Mouse (Mus musculus) heart, embryonic 11.5 days (tissue): ENCODE data around the gene Dip2b. TPM values are rescaled to one million over a fixed set of nuclear protein-coding genes. Genes with fewer than 3 reads are reported as not detected.

Experiments used
- ATAC-seq: fragments of 200-750 bp; cut with Nextera tagmentation; replicated peaks from 2 replicates; pipeline ENCODE4 v1.8.0; 2017; ENCODE audit warnings: moderate library complexity; ENCODE audit not compliant: insufficient number of reproducible peaks, low FRiP score, low TSS enrichment
- H3K27ac ChIP-seq: fragments of 300-500 bp; sonication (generic); 2 replicates; pipeline ENCODE4 v1.5.1; 2014; ENCODE audit warnings: mild to moderate bottlenecking, low read depth, low read length
- H3K27me3 ChIP-seq: fragments of 300-500 bp; sonication (generic); 2 replicates; pipeline ENCODE4 v1.6.1; 2014; ENCODE audit warnings: mild to moderate bottlenecking, low read length, mixed read lengths; ENCODE audit not compliant: control insufficient read depth, insufficient read depth
- H3K36me3 ChIP-seq: fragments of 300-500 bp; sonication (generic); 2 replicates; pipeline ENCODE4 v1.6.1; 2014; ENCODE audit warnings: mild to moderate bottlenecking, low read length, moderate library complexity, mixed read lengths; ENCODE audit not compliant: control insufficient read depth, insufficient read depth
- H3K4me1 ChIP-seq: fragments of 300-500 bp; sonication (generic); 2 replicates; pipeline ENCODE4 v1.6.1; 2014; ENCODE audit warnings: low read length; ENCODE audit not compliant: control insufficient read depth, insufficient read depth
- H3K4me2 ChIP-seq: fragments of 300-500 bp; sonication (generic); 2 replicates; pipeline ENCODE4 v1.6.1; 2014; ENCODE audit warnings: mild to moderate bottlenecking, moderate library complexity
- H3K4me3 ChIP-seq: fragments of 300-500 bp; sonication (generic); 2 replicates; pipeline ENCODE4 v1.5.1; 2014; ENCODE audit warnings: low read depth, low read length
- H3K9ac ChIP-seq: fragments of 300-500 bp; sonication (generic); 2 replicates; pipeline ENCODE4 v1.6.1; 2014; ENCODE audit warnings: mild to moderate bottlenecking, low read depth, low read length, moderate library complexity
- H3K9me3 ChIP-seq: fragments of 300-500 bp; sonication (generic); replicated peaks from 2 replicates; pipeline ENCODE4 v1.6.1; 2016; ENCODE audit warnings: low read length; ENCODE audit not compliant: control insufficient read depth
- WGBS: fragments of 180-500 bp; shearing (Covaris S2); extraction: QIAGEN DNeasy Blood & Tissue Kit; methylation state at CpG from one replicate; pipeline ENCODE4 v1.1.7; 2014; ENCODE audit not compliant: insufficient replicate concordance; 5-methylcytosine and 5-hydroxymethylcytosine counted together
- polyA plus RNA-seq: library from polyadenylated mRNA; unstranded; fragments of >200 nt; fragmentation: Nextera tagmentation; extraction: Ambion mirVana; gene quantifications from 2 replicates; pipeline ENCODE4 v1.2.1, GENCODE M21; 2014

Dip2b gene
- polyA plus RNA-seq, 1 experiment from 2014 or later, result 16.6 TPM

DNA sequence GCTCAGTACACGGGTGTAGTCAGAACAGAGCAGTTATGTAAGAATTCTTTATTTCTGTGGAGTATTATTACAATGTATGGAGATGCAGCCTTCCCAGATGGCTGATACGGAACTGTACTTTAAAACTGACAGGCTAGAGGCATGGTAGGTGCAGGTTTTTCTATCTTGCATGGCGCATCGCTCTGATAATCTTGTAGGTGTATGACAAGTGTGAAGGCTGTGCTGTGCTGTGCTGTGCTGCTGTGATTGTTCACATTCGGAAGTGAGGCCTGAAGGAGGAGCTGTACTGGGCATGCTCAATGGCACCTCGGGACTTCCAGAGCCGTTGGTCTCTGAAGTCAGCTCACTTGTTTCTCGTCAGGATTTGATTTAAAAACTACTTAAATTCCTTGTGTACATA is 31.6 kb downstream of the Dip2b start:
- Histone ChIP-seq H3K36me3 (no peaks in the 10 kb centered on the region), H3K27me3 (no peaks in the 10 kb centered on the region), H3K9me3 (no peaks in the 10 kb centered on the region), H3K4me3 (no peak overlapping the region), H3K4me1 (peaks cover 31% of the 10 kb centered on the region), H3K9ac (no peak overlapping the region), H3K27ac (no peak overlapping the region), H3K4me2 (no peak overlapping the region)
- 78% methylated on average over 8 of the region's 8 CpGs for WGBS
- no peak for ATAC-seq

DNA sequence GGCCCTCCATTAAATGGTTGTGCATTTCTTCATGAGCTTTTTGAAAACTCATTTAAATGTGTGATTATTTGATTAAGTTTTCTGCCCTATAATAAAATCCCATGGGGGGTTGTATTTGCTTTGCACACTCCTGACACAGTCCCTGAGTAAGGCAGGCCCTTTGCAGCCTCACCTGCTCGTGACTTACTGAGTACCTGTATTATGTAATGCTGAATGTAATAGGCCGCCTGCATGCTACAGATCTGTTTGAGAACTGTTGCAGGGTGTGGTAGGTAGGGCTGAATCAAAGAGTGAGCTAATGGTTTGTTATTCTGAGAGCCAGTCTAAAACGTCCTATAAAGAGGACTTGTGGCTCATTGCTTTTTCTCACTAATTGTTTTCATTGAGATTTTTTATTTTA is 33.4 kb downstream of the Dip2b start:
- Histone ChIP-seq H3K36me3 (no peaks in the 10 kb centered on the region), H3K27me3 (no peaks in the 10 kb centered on the region), H3K4me1 (peaks cover 31% of the 10 kb centered on the region), H3K4me3 (no peak overlapping the region), H3K27ac (no peak overlapping the region), H3K4me2 (no peak overlapping the region), H3K9me3 (no peaks in the 10 kb centered on the region), H3K9ac (no peak overlapping the region)
- no peak for ATAC-seq
- WGBS, result 78% methylated on average over 3 of the region's 3 CpGs

DNA sequence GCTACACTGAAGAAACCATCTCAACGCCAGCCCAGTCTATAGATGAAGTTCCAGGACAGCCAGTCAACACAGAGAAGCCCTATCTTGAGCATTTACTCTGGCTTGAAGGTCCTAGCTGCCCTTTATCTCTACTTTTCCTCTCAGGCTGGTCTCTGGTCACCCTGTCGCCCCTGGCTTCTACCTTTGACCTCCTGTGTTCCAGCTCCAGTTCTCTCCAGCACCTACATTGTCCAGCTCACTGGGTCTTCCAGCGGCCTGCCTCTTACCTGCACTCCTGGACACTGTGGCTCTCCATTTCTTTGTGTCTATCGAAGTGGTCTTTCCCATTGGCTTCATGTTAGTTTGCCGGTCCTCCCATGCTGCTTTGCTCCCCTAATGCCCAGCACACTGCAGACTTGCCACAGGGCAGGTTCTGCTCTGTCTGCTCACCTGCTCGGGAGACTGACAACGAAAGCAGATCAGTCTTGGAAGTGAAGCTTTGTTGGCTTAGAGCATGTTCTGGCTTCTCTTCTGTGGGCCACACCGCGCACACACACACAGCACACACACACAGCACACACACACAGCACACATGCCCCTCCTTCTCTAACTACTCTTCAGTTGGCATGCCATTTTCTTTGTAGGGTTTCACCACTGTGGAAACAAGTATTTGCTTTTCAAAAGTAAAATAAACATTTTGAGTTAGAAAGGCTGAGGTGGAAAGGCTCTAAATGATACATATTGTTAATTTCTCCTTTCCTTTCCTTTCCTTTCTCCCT is 35.4 kb downstream of the Dip2b start:
- no peak overlapping the region for H3K4me2 ChIP-seq
- no peak for ATAC-seq
- no peaks in the 10 kb centered on the region for H3K9me3 ChIP-seq
- no peak overlapping the region for H3K9ac ChIP-seq
- H3K36me3 ChIP-seq, result no peaks in the 10 kb centered on the region
- H3K4me3 ChIP-seq, result no peak overlapping the region
- H3K27ac ChIP-seq, result peak overlapping the region; percentile 41; the same call in 1 of the 2 replicates
- 68% methylated on average over 9 of the region's 9 CpGs for WGBS
- H3K4me1 ChIP-seq, result peaks cover 25% of the 10 kb centered on the region
- H3K27me3 ChIP-seq, result no peaks in the 10 kb centered on the region

DNA sequence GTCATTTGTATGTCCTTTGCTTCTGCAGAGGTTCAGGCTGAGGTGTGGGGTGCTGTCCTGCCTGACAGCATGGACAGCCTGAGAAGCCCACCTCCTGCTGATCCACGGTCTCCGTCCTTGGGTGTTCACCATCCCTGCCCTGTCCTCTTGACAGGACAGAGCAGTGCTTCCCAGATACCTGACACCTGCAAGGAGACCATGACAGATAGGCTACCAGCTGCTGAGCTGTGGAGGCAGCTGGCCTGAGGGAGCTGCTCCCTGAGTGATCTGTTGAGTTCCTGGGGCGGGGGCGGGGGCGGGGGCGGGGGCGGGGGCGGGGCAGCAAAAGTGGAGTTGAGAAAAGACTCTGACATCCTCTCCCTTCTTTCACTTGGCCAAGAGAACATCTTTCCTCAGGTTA is 36.3 kb downstream of the Dip2b start:
- no peak overlapping the region for H3K27ac ChIP-seq
- H3K9me3 ChIP-seq, result no peaks in the 10 kb centered on the region
- WGBS, result 16% methylated on average over 8 of the region's 8 CpGs
- ATAC-seq, result no peak
- H3K4me1 ChIP-seq, result peaks cover 25% of the 10 kb centered on the region
- no peak overlapping the region for H3K9ac ChIP-seq
- no peaks in the 10 kb centered on the region for H3K27me3 ChIP-seq
- no peak overlapping the region for H3K4me3 ChIP-seq
- no peaks in the 10 kb centered on the region for H3K36me3 ChIP-seq
- H3K4me2 ChIP-seq, result no peak overlapping the region

DNA sequence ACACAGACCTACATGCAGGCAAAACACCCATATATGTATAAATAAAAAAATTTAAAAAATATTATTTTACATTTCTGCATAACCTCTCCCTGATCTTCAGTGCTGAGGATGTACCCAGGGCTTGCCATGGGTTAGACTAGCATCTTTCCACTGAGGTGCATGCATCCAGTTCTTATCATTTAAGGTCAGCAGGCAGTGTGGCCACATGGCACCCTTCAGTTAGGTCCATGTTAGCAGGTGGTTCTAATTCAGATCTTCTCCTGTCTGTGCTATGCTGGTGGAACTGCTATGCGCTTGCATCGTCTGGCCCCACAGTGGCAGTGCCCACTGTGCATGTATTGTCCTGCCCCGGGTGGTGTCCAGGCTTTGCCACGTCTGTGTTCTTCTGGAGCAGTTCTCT is 37.9 kb downstream of the Dip2b start:
- no peak overlapping the region for H3K4me3 ChIP-seq
- H3K9ac ChIP-seq, result no peak overlapping the region
- WGBS, result 80% methylated on average over 4 of the region's 4 CpGs
- peaks cover 39% of the 10 kb centered on the region for H3K4me1 ChIP-seq
- H3K27ac ChIP-seq, result no peak overlapping the region
- H3K36me3 ChIP-seq, result no peaks in the 10 kb centered on the region
- no peak for ATAC-seq
- H3K4me2 ChIP-seq, result no peak overlapping the region
- H3K9me3 ChIP-seq, result no peaks in the 10 kb centered on the region
- no peaks in the 10 kb centered on the region for H3K27me3 ChIP-seq

DNA sequence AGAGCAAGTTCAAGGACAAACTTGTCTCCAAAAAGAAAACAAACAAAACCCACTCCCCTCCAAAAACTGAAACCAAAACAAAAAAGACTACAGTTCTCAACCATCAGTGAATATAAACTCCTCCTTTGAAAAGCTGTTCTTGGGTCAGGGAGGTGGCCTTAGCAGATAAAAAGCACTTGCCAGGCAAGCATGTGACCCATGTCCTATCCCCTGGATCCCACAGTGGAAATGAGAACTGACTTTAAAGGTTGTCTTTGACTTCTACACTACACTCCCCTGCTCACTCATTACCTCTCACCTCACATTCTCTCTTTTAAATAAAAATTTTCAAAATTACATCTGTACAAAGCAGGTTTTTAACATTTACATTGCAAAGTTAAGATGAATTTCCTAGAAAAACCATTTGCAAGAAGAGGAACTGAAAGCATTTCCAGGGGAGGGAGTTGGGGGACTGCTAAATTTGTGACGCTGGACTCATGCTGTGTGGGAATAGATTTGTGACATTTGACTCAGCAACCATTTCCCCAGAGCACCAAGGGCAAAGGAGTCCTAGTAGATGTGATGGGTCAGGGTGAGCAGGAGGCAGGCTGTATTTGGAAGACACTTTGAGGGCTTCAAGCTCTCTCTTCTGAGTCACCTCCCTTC is 42.5 kb downstream of the Dip2b start:
- WGBS, result 44% methylated on average over 1 of the region's 1 CpGs
- ATAC-seq, result no peak
- no peaks in the 10 kb centered on the region for H3K36me3 ChIP-seq
- peaks cover 22% of the 10 kb centered on the region for H3K4me1 ChIP-seq
- H3K4me3 ChIP-seq, result no peak overlapping the region
- H3K9me3 ChIP-seq, result no peaks in the 10 kb centered on the region
- H3K27ac ChIP-seq, result no peak overlapping the region
- H3K9ac ChIP-seq, result no peak overlapping the region
- H3K27me3 ChIP-seq, result no peaks in the 10 kb centered on the region
- H3K4me2 ChIP-seq, result no peak overlapping the region

DNA sequence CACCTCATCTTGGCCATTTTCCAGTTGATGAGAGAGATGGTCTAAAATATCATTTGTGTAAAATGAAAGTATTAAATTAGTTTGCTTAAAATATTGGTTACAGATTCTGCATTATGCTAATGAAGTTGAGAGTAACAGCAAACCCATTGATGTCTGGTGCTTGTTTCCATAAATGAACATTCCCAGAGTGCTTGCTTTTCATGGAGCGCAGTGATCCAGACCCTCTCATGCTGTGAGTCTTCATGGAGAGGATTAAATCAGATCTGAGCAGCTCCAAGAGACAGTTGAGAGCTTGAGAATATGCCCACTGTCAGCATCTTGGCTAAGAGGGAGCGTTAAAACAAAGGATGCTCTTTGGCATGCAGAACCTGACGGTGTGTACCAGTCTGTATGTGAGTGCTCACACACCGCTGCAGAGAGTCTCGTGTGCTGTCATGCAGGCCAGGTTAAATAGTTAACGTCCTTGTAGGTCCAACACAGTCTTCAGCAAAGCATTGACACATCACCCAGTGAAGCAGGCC is 43.1 kb downstream of the Dip2b start:
- no peak for ATAC-seq
- H3K4me1 ChIP-seq, result peaks cover 20% of the 10 kb centered on the region
- no peaks in the 10 kb centered on the region for H3K36me3 ChIP-seq
- no peaks in the 10 kb centered on the region for H3K27me3 ChIP-seq
- no peak overlapping the region for H3K27ac ChIP-seq
- no peak overlapping the region for H3K4me2 ChIP-seq
- H3K9me3 ChIP-seq, result no peaks in the 10 kb centered on the region
- no peak overlapping the region for H3K9ac ChIP-seq
- H3K4me3 ChIP-seq, result no peak overlapping the region
- 83% methylated on average over 6 of the region's 6 CpGs for WGBS

DNA sequence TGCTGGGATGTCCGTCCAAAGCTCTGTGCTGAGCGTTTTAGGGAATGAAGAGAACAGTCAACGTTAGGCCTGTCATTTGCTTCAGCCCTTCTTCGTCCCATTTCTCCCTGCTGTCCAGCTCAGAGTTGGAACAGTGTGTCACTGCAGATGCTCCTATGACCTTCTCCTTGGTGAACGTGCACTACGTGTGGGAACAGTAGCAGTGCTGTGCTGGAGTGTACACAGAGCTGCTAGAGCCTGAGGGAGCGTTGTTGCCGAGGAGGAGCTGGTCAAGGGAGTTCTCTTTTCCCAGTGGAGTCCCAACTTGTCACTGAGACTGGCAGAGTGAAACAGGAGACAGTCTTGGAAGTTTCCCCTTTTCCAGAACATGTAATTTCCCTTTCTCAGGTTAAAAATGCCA is 43.6 kb downstream of the Dip2b start:
- Histone ChIP-seq H3K9me3 (no peaks in the 10 kb centered on the region), H3K4me1 (peaks cover 17% of the 10 kb centered on the region), H3K36me3 (no peaks in the 10 kb centered on the region), H3K27ac (0 out of 2 replicates have a peak overlapping the region, but pooled peaks have one; percentile 22), H3K4me2 (no peak overlapping the region), H3K4me3 (no peak overlapping the region), H3K27me3 (no peaks in the 10 kb centered on the region), H3K9ac (no peak overlapping the region)
- WGBS, result 72% methylated on average over 8 of the region's 8 CpGs
- no peak for ATAC-seq
